Mouse (Mus musculus) heart, postnatal 0 days (tissue): ENCODE data around the gene Pex14. TPM values are rescaled to one million over a fixed set of nuclear protein-coding genes. Genes with fewer than 3 reads are reported as not detected.
A peak's percentile ranks its signal among the peaks of the same experiment; 100 is the strongest.

ENCODE experiments used
- ATAC-seq: fragments of 200-750 bp; cut with Nextera tagmentation; 2 replicates; pipeline ENCODE4 v1.8.0; 2017; ENCODE audit warnings: low read depth, moderate number of reproducible peaks, moderate library complexity; ENCODE audit not compliant: insufficient read depth
- DNase-seq: peaks from one replicate; pipeline ENCODE4 v3.0.0-alpha.2; 2016; ENCODE audit warnings: low spot score
- H3K27ac ChIP-seq: fragments of 300-500 bp; sonication (generic); 2 replicates; pipeline ENCODE4 v1.5.1; 2014; ENCODE audit warnings: low read depth, mild to moderate bottlenecking
- H3K27me3 ChIP-seq: fragments of 300-500 bp; sonication (generic); 2 replicates; pipeline ENCODE4 v1.6.1; 2014; ENCODE audit warnings: low read length, mixed read lengths; ENCODE audit not compliant: control insufficient read depth, insufficient read depth
- H3K36me3 ChIP-seq: fragments of 300-500 bp; sonication (generic); replicated peaks from 2 replicates; pipeline ENCODE4 v1.6.1; 2014; ENCODE audit warnings: low read length, mixed read lengths; ENCODE audit not compliant: control insufficient read depth, insufficient read depth
- H3K4me1 ChIP-seq: fragments of 300-500 bp; sonication (generic); 2 replicates; pipeline ENCODE4 v1.6.1; 2014; ENCODE audit warnings: antibody characterized with exemption; ENCODE audit not compliant: control insufficient read depth, insufficient read depth
- H3K4me2 ChIP-seq: fragments of 300-500 bp; sonication (generic); 2 replicates; pipeline ENCODE4 v1.6.1; 2014; ENCODE audit warnings: low read depth, mild to moderate bottlenecking, low read length, moderate library complexity
- H3K4me3 ChIP-seq: fragments of 300-500 bp; sonication (generic); 2 replicates; pipeline ENCODE4 v1.5.1; 2014; ENCODE audit warnings: low read depth, low read length
- H3K9ac ChIP-seq: fragments of 300-500 bp; sonication (generic); replicated peaks from 2 replicates; pipeline ENCODE4 v1.6.1; 2014; ENCODE audit warnings: low read depth, low read length, mixed read lengths
- H3K9me3 ChIP-seq: fragments of 300-500 bp; sonication (generic); replicated peaks from 2 replicates; pipeline ENCODE4 v1.6.1; 2016; ENCODE audit warnings: low read length; ENCODE audit not compliant: control insufficient read depth
- CTCF ChIP-seq: IDR thresholded peaks from 2 replicates; pipeline ENCODE4 v1.5.1; 2016; ENCODE audit warnings: antibody characterized with exemption, control low read depth, low read depth
- EP300 ChIP-seq: IDR thresholded peaks from 2 replicates; pipeline ENCODE4 v1.6.1; 2016; ENCODE audit warnings: antibody characterized with exemption, low read depth
- WGBS: fragments of 180-500 bp; shearing (Covaris S2); extraction: QIAGEN DNeasy Blood & Tissue Kit; methylation state at CpG from one replicate; pipeline ENCODE4 v1.1.7; 2014; 5-methylcytosine and 5-hydroxymethylcytosine counted together
- polyA plus RNA-seq: library from polyadenylated mRNA; unstranded; fragments of >200 nt; fragmentation: Nextera tagmentation; extraction: Ambion mirVana; gene quantifications from 2 replicates; pipeline ENCODE4 v1.2.1, GENCODE M21; 2015
- total RNA-seq: library from RNA; depleted of rRNA; stranded (reverse); fragments of >200 nt; gene quantifications from 2 replicates; pipeline ENCODE4 v1.2.3, GENCODE M21; 2014; ENCODE audit warnings: low replicate concordance

Pex14 gene
- total and polyA plus RNA-seq, 2 experiments from 2014 or later = 38.1 to 43.9 TPM

- ATAC-seq (no peak), DNase-seq (no peak)
- 0 out of 2 replicates have a peak overlapping the region, but pooled peaks have one; percentile 22 for H3K9ac ChIP-seq
- H3K4me3 ChIP-seq = peak overlapping the region; percentile 4; the same call in 1 of the 2 replicates
- no peaks in the 10 kb centered on the region for H3K9me3 ChIP-seq
- 71% methylated on average over 23 of the region's 23 CpGs for WGBS
- peaks cover 15% of the 10 kb centered on the region for H3K4me1 ChIP-seq
- H3K27me3 ChIP-seq = no peaks in the 10 kb centered on the region
- no peak for TF ChIP-seq EP300
- TF ChIP-seq CTCF = no peak
- H3K4me2 ChIP-seq = peak overlapping the region; percentile 34
- H3K27ac ChIP-seq = no peak overlapping the region
- 0 out of 2 replicates have a peak, but pooled peaks cover 5% of the 10 kb centered on the region for H3K36me3 ChIP-seq
These were observed 35.4 kb downstream of the Pex14 start for GRCm38 (mm10) chr4:149064061-149064854.

- Histone ChIP-seq H3K27ac (no peak overlapping the region), H3K36me3 (no peaks in the 10 kb centered on the region), H3K4me2 (no peak overlapping the region), H3K4me1 (peaks cover 15% of the 10 kb centered on the region), H3K27me3 (no peaks in the 10 kb centered on the region), H3K9ac (no peak overlapping the region), H3K4me3 (no peak overlapping the region), H3K9me3 (no peaks in the 10 kb centered on the region)
- no peak for TF ChIP-seq CTCF
- no peak for TF ChIP-seq EP300
- WGBS = 75% methylated on average over 21 of the region's 21 CpGs
- DNase-seq = no peak
- ATAC-seq = no peak
These were observed 37.0 kb downstream of the Pex14 start for GRCm38 (mm10) chr4:149062406-149063318.

- TF ChIP-seq EP300 (no peak), CTCF (no peak)
- no peak for ATAC-seq
- DNase-seq = no peak
- no peak overlapping the region; the same call in 1 of the 2 replicates for H3K4me2 ChIP-seq
- no peak overlapping the region for H3K4me3 ChIP-seq
- no peaks in the 10 kb centered on the region for H3K36me3 ChIP-seq
- 54% methylated on average over 13 of the region's 13 CpGs for WGBS
- no peak overlapping the region for H3K27ac ChIP-seq
- no peaks in the 10 kb centered on the region for H3K9me3 ChIP-seq
- peaks cover 15% of the 10 kb centered on the region for H3K4me1 ChIP-seq
- H3K9ac ChIP-seq = no peak overlapping the region
- no peaks in the 10 kb centered on the region for H3K27me3 ChIP-seq
These were observed 38.3 kb downstream of the Pex14 start for GRCm38 (mm10) chr4:149061432-149061718.

- H3K4me2 ChIP-seq = no peak overlapping the region; the same call in 1 of the 2 replicates
- peak; percentile 38 for TF ChIP-seq CTCF
- no peak for TF ChIP-seq EP300
- H3K36me3 ChIP-seq = no peaks in the 10 kb centered on the region
- H3K9ac ChIP-seq = no peak overlapping the region
- H3K4me1 ChIP-seq = peaks cover 15% of the 10 kb centered on the region
- DNase-seq (no peak), ATAC-seq (no peak)
- no peaks in the 10 kb centered on the region for H3K27me3 ChIP-seq
- no peak overlapping the region for H3K27ac ChIP-seq
- no peaks in the 10 kb centered on the region for H3K9me3 ChIP-seq
- H3K4me3 ChIP-seq = no peak overlapping the region
- 44% methylated on average over 14 of the region's 14 CpGs for WGBS
These were observed 38.9 kb downstream of the Pex14 start for GRCm38 (mm10) chr4:149060621-149061431.

- Histone ChIP-seq H3K36me3 (no peaks in the 10 kb centered on the region), H3K27ac (no peak overlapping the region), H3K4me1 (peaks cover 15% of the 10 kb centered on the region), H3K4me3 (no peak overlapping the region), H3K9ac (no peak overlapping the region), H3K9me3 (no peaks in the 10 kb centered on the region), H3K4me2 (no peak overlapping the region), H3K27me3 (no peaks in the 10 kb centered on the region)
- 76% methylated on average over 9 of the region's 9 CpGs for WGBS
- TF ChIP-seq EP300 (no peak), CTCF (no peak)
- DNase-seq = no peak
- no peak for ATAC-seq
These were observed 40.0 kb downstream of the Pex14 start for GRCm38 (mm10) chr4:149059713-149060112.
